Mouse (Mus musculus): Measurements from ENCODE around the gene Phf21a.

Gene Phf21a

DNA sequence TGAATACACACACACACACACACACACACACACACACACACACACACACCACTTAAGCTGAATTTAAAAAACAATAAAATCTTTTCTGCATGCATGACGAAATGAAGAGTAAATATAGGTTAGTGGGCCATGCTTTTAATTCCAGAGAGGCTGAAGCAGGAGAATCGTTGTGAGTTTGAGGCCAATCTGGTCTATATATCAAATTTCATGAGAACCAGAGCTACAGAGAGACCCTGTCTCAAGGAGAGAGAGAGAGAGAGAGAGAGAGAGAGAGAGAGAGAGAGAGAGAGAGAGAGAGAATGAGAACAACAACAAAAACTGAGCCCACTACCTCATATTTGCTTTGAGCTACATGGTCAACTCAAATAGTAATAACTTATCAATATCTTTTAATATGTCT is at the start of gene Phf21a:
Gene Phf21a, plus strand, starts transcription at position 301 of the 400 bp plus-strand sequence.
- no peak for DNase-seq (ENCODE audit: low spot score in 2 of 2)

DNA sequence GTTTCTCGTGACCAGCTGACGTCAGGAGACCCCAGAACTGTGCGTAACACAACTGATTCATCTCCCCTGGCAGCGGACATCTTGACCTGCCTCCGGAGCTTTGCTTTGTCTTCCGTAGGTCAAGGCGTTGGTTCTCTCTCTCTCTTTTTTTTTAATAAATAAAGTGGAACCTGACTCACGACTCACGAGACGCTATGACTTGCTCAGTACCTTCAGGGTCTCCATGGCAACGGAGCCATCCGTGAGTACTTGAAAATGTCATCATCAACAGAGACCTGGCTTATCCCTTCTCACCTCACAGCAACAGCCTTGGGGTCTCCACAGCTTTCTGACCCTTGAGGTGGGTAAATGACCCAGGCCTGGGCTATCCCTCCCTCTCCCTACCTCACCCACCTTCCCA is 49.6 kb upstream of the Phf21a start:
- no peak for DNase-seq (ENCODE audit: low spot score in 2 of 2)

DNA sequence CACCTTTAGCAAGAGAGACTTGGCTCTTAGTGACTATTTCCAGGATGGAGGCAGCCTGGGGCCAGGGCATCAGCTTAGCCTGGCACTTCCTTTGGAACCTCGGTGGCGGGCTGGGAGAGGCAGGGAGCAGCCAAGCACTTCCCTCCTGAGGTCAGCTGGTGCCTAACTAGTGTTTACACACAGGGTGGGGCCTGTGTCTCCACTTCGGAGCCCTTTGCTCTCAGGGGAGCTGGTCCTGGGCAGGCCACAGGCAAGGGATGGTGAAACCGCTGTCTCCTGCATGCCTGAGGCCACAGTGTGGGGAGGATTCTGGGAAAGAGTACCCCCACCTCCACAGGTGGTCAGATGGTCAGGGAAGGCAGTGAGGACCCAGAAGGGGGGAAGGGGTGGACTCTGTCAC is 45.3 kb upstream of the Phf21a start:
- no peak for DNase-seq (ENCODE audit: low spot score in 2 of 2)

DNA sequence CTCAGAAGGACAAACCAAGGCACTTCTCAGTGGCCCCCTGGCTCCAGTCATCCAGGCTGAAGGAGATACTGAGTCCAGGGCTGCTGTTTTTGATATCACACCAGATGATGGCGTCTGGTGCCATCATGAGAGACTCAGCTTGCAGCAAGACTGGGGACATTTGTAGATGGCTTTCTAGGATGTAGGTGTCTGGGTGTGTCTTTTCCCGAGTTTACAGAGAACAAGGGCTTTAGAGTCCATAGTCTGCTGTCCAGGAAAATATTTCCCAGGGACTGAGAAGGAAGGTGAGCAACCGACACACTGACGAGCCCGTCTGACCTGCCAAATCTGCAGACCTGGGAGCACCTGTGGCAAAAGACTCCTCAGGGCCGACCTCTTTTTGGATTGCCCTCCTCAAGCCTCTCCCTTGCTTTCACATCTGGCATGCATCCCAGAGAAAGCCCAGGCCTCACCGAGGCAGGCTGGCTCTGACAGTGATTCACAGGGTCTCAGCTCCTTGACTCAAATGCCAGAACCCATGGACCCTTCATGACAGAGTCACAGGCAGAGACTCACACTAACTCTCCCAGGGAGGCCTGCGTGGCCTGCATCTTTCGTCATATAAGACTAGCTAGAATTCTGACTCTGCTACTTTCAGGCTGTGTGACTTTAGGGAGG is 44.8 kb upstream of the Phf21a start:
- no peak for DNase-seq (ENCODE audit: low spot score in 2 of 2)

DNA sequence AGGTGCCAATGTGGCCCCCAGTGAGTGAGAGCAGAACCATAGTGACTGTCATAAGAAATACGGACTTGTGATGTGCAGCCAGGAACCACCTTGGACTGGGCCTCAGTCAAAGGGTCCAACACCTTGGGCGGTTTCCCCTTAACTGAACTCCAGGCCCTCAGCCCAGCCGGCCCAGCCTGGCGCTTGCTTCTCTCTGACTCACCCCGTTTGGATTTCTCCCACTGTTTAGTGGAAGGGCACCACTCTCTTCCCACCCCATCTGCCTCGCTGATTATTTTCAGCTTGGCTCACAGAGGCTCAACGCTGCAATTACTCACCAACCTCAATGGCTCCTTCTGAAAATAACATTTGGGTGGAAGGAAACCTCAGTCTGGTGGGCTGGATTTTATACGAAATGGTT is 40.7 kb upstream of the Phf21a start:
- no peak for DNase-seq (ENCODE audit: low spot score in 2 of 2)

DNA sequence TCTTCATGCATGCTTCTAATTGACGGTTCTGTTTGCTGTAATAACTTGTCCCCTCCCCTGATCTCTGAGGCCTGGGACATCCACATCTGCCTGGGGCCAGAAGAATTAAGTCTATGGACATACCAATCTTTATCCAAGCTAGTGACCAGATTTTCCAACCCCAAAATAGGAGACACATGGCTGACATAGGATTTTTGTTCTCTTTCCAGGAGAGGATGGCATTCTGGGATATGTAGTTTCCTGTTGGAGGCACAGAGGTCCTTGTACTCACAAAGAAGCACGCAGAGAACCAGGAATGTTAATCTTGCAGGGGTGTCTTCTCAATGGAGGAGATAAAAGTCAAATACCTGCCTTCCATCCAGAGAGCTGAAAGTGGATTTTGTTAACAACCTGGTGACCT is 40.2 kb upstream of the Phf21a start:
- no peak for DNase-seq (ENCODE audit: low spot score in 2 of 2)

DNA sequence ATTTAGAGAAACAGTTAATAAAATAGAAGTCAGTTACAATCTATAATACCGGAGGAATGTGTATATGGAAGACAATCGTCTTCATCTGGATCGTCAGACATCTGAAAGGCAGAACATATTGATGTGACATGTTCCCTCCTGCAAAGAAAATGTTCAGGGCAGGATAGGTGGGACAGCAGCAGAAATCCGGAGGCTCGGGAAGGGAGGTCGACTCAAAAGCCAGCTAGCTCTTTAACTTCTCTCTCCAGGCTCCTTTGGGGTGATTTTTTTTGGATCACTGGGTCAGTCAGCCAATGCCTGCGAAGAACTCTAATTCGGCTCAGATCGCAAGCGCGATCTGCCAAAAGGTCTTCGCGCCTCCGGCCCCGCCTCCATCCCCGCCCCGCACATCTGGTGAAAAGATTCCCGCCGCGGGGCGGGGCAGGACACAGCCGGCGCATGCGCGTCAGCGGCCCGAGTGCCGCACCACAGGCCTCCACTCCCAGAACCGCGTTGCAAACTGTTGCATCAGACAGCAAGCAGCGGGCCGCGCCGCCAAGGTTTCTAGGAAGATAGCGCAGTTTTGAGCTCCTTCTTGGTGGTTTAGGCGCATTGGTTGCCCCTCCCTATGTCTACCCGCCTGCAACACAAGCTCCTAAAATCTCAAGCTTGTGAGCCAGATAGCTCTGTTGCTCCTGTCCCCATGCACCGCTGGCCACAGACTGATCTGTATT is 37.7 kb upstream of the Phf21a start:
- DNase-seq (ENCODE audit: low spot score in 2 of 2), result peak; percentile 76 to 84

DNA sequence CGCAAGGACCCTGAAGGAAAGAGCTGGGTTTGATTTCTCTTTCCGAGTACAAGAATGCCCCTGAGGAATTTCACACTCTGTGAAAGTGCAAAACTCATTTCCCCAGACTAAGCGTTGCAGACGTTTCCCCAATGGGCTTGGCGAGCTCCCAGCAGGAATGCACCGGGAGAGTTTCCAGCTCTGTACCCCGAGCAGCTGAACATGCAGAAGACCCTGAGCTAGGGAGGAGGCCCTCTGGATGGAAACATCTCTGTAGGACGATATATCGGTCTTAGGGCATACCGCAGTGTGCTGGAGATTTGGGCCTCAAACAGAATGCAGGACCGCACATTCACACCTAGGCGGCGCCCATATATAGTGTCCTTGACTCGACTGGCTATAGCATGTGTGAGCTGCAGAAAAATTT is 37.1 kb upstream of the Phf21a start:
- peak; percentile 38 to 73 for DNase-seq (ENCODE audit: low spot score in 2 of 2)

DNA sequence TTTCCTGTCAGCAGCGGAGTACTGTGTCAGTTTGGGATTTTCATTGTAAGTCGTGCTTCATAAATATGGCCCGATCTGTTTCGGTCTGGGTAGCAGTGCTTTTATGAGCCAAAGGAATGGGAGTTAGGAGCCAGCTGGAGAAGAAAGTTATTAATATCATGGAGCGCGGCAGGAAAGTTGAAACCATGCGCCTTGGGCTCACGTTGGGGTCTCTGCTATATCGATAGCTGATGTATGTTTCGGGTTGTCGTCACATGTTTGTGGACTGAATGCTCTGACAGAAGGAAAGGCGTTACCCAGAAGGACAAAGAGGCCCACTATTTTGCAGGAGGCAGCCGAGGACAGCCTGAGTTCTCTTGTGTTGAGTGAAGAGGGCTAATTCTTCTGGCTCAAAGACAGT is 36.2 kb upstream of the Phf21a start:
- no peak for DNase-seq (ENCODE audit: low spot score in 2 of 2)

DNA sequence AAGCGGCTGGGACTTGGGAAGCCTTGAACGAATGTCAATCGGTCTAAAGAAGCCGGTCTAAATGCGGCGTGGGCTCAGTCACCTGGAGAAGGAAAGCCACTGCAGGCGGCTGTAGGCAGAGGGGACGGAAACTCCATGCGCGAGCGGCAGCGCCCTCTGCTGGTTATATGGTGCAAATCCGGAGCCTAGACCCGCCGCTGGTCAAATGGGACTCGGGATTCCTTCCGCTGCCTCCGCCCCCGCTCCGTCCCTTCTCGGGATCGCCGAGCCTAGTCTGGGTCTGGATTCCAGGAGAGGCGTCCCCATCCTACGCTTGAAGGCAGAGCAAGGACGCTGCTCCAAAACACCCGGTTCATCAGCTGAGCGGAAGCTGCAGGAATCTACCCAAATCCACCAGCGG is 34.4 kb upstream of the Phf21a start:
- DNase-seq (ENCODE audit: low spot score in 2 of 2), result peak; percentile 72 to 90

DNA sequence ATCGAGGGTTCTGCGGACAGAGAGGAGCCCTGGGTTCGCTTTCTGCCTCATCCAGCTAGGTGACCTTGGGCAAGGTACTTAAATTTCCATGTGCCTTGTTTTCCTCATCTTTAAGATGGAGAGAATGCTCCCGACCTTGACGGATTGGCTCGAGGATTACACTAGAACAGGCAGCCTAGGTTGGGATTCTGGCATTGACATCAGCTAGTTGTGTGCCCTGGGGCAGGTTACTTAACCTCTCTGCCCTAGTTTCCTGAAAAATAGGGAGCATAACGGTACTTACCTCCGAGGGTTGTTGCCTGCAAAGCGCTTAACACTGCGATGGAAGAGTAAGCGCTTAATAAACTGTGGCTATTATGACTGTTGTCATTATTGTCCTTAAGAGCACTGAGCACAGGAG is 34.0 kb upstream of the Phf21a start:
- DNase-seq (ENCODE audit: low spot score in 2 of 2), result no peak

DNA sequence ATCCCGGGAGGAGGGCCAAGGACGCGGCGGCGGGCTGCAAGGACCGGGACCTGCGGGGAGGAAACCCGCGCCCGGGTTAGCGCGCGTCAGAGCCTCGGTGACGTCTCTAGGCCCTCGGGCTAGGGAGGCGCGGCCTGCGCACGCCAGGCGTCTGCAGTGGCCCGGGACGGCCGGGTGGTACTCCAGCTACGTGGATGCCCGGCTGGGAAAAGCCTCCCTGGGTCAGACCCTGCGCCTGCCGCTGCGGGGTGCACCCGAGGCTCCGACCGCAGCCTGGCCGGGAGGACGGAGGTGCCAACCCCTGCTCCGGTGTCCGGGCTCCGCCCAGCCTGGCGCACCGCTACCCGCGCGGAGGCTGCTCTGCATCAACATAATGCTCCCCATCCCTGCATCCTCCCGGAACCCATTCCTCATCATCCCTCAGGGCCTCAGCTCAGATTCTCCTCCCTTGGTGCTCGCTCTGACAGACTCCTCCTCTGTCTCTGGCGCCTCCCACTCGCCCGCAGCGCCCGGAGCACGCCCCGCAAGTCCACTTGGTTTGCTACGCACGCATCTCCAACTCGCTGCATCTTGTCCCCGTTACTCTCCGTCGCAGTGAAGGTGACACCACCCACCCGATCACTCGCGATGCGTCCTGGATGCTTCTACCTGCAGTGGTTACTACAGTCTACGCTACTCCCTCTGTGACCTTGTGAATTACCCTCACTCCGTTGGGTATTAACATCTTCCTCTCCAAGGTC is 33.3 kb upstream of the Phf21a start:
- peak in 1 of 2 experiments; percentile 67 for DNase-seq (ENCODE audit: low spot score in 2 of 2)

DNA sequence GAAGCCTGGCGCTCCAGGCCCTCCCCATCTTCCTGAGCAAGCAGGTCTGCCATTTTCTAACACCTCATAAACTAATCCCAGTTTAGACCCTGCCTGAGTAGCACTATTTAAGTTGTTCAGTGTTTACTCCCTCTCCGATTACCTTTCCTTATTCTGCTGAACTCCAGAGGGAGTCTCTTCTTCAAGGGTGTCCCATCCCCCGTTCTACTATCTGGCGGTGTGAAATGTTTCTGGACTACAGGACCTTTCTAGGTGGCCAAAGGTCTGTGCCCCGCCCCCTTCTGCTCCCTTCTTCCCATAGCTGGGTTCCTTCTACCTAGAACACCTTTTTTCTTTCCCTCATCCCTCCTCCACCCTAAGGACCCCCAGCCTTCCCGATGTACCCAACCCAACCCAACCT is 32.6 kb upstream of the Phf21a start:
- no peak for DNase-seq (ENCODE audit: low spot score in 2 of 2)

DNA sequence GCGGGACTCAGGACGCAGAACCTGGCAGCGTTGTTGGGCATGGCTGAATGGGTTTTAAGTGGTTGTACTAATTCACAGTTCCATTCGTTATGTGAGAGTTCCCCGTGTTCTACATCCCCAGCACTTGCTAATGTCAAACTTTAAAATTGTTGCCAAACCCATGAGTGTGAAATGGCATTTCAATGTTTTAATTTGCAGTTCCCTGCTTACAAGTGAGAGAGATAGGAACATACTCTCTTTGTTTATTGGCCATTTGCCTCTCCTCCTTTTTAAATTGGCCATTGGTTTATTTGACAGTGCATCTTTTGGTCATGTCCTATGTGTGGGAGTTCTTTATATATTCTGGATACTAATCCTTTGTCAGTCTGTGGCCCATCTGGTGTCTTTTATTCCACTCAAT is 31.6 kb upstream of the Phf21a start:
- DNase-seq (ENCODE audit: low spot score in 2 of 2), result no peak

DNA sequence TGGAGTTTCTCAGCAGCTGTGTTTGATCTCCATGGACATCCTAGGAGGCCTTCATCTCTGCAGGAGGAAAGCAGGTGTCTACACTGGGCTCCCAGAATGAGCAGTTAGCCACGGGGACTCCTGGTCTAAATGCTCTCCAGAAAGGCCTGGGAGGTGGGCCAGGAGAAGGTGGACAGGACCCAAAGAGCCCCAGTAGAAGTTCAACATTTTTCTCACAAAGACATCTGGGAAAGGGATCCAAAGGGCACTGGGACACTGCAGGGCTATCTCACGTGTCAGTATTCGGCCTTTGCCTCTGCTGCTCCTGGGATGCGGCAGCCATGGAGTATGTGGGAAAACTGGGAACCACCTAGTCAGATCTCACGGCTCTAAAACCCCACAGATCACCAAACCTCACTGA is 29.8 kb upstream of the Phf21a start:
- no peak for DNase-seq (ENCODE audit: low spot score in 2 of 2)

DNA sequence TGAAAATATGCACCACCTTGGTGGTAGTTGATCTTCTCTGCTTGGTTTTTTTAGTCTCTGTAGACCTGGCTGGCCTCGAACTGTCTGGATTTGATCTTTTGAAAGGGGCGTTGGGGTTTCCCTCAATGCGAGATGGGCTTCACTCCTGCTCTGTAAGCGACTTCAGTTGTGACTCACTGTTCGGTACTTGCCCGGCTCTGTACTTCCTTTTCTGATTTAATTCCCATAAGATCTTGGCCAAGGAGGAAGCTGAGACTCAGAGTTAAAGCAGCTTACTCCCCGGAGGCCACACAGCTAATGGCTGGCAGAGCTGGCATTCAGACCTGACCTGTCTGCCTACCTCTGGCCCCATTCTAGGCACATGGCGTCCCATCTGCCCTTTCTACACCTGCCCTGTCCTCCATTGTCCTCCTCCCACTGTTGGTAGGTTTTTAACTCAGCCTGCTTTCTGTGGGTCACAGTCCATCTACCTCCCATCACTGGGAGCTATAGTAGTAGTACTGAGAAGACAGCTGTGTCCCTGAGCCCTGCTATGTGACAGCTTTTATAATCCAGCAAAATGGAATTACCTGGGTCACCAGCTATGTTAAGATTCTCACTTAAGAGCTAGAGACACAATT is 27.5 kb upstream of the Phf21a start:
- DNase-seq (ENCODE audit: low spot score in 2 of 2), result no peak

DNA sequence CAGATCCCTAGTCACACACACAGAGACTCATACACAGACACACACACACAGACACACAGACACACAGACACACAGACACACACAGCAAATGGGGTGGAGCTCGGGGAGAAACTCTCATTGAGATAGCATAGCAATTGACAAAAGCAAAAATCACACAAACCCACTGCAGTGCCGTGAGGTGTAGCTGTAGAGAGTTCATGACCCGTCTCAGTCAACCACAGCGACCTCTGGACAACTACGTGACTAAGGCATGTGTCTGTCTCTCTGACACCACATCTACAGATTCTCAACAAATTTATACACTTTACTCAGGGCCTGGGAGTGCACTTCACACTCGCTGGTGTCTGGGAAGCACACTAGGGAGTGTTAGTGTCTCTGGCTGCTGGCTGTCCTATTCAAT is 27.0 kb upstream of the Phf21a start:
- no peak for DNase-seq (ENCODE audit: low spot score in 2 of 2)

DNA sequence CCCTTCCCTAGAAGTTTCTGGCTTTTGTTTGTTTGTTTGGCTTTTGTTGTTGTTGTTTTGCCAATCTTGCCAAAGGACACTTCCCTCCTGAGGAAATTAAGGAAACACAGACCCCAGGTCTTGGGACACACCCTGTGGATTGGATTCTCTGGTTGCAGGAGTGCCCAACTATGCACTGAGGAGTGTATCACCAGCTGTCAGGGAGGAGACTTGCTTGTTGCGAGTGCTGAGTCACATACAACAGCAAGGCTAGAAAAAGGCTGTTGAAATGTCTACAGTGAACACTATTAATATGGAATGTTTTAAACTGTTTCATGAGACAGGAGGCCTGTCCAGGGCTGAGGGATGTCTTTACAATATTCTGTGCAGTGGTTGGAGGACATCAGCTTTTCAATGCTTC is 26.0 kb upstream of the Phf21a start:
- DNase-seq (ENCODE audit: low spot score in 2 of 2), result no peak

DNA sequence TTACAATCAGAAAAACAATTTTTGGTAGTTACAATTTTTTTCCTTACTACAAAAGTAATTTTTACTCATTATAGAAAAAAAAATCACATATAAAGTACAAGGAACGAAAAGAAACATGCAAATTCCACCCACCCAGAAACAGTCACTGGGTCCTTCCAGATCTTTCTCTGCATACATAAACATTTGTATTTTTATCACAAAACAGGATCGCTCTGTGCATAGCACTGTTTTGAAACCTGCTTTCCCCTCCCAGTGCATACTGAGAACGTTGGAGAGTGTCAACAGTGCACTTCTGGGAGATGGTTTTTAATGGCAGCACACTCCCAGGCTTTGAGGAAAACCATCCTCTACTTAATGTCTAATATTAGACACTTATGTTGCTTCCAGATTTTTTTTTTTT is 25.3 kb upstream of the Phf21a start:
- no peak for DNase-seq (ENCODE audit: low spot score in 2 of 2)

DNA sequence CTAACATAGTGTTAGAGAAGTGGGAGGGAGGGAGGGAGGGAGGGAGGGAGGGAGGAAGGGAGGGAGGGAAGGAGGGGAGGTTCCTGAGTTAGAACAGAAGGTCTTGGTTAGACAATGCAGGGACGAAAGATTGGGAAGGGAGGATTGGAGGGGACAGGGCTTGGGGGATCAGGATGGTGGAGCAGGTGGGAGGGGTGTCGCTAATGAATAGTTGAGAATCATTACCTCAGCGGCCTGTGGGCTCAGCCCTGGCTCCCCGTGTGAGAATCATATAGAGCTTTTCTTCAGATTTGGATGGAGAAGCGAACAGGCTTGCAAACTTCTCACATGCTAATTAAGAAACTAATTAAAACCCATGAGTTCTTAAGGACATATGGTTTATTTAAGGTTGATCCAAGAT is 23.3 kb upstream of the Phf21a start:
- DNase-seq (ENCODE audit: low spot score in 2 of 2), result no peak

DNA sequence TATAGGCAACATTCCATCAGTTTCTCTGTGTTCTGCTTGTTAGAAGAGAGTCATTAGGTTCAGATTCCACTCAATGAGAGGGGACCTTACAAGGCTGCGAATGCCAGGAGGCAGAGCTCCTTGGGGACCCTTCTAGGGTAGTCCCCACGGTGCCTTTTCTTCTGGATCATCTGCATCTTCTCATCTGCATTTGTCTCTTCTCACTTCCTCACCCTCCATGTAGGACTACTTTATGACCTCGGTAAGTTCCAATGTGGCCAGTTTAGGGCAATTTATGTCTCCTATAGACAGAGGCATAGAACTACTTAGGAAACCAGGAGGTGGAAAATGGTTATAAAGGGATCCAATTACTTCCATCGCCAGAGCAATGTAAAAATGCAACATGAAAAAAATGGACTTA is 21.8 kb upstream of the Phf21a start:
- DNase-seq (ENCODE audit: low spot score in 2 of 2), result no peak

DNA sequence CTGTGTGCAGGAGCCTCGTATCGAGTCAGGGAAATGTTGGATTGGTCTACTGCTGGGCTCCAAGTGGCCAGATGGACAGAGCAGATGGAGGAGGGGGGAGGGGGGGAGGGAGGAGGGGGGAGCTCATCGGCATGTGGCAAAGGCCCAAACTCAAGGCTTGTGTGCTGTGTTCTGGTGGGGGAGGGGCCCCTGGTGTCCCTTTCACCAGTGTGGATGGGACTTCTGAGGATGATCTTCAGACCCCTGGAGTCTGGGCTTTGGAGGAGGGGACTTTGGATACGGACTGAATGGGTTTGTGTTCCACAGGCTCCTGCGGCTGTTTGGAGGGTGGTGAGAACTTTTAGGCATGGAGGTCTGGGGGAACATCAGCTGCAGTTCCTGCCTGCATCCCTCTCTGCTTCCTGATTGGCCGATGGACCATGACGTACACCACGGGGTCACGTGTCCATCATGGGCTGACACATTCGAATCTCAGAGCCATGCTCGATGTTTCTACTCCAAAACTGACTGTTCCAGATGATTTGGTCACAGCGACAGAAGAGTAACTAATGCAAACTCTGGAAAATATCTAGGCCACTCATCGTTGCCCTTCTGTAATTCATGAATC is 16.7 kb upstream of the Phf21a start:
- no peak for DNase-seq (ENCODE audit: low spot score in 2 of 2)
